Mouse (Mus musculus) ES-Bruce4 (cell line): ENCODE results near the gene Slc19a1. TPM values are rescaled to one million over a fixed set of nuclear protein-coding genes. Genes with fewer than 3 reads are reported as not detected.
A peak's percentile ranks its signal among the peaks of the same experiment; 100 is the strongest.

Experiments used
- H3K27ac ChIP-seq: 2 replicates; pipeline ENCODE4 v1.5.1; 2012; ENCODE audit warnings: low read length, inconsistent platforms; ENCODE audit not compliant: insufficient read depth
- H3K27me3 ChIP-seq: 2 replicates; pipeline ENCODE4 v1.6.1; 2012; ENCODE audit warnings: mild to moderate bottlenecking, low read length, inconsistent platforms; ENCODE audit not compliant: control insufficient read depth, poor library complexity, insufficient read depth, severe bottlenecking
- H3K36me3 ChIP-seq: 2 replicates; pipeline ENCODE4 v1.6.1; 2012; ENCODE audit warnings: inconsistent platforms, mild to moderate bottlenecking, low read length, moderate library complexity; ENCODE audit not compliant: control insufficient read depth, poor library complexity, insufficient read depth, severe bottlenecking
- H3K4me1 ChIP-seq: one replicate; pipeline ENCODE4 v1.8.1; 2011; ENCODE audit warnings: low read length; ENCODE audit not compliant: control insufficient read depth, insufficient read depth
- H3K4me3 ChIP-seq: 2 replicates; pipeline ENCODE4 v1.5.1; 2011; ENCODE audit warnings: low read depth, mild to moderate bottlenecking, low read length
- H3K9ac ChIP-seq: 2 replicates; pipeline ENCODE4 v1.6.1; 2012; ENCODE audit warnings: low read depth, mild to moderate bottlenecking, inconsistent platforms; ENCODE audit not compliant: poor library complexity, severe bottlenecking
- H3K9me3 ChIP-seq: replicated peaks from 2 replicates; pipeline ENCODE4 v1.6.1; 2012; ENCODE audit warnings: mild to moderate bottlenecking, low read length, inconsistent platforms; ENCODE audit not compliant: control insufficient read depth, poor library complexity, insufficient read depth, severe bottlenecking
- CTCF ChIP-seq: IDR thresholded peaks from one replicate; pipeline ENCODE4 v1.8.1; 2011; ENCODE audit warnings: low read depth, low read length
- EP300 ChIP-seq: IDR thresholded peaks from 2 replicates; pipeline ENCODE4 v1.6.1; 2011; ENCODE audit warnings: low read depth, low read length; ENCODE audit not compliant: insufficient read depth
- POLR2A ChIP-seq: IDR thresholded peaks from one replicate; pipeline ENCODE4 v1.8.1; 2011; ENCODE audit warnings: low read length; ENCODE audit not compliant: insufficient read depth
- polyA plus RNA-seq: library from polyadenylated mRNA; stranded (reverse); fragments of >200 nt; gene quantifications from 2 replicates; pipeline ENCODE4 v1.2.4, GENCODE M21; 2011; ENCODE audit warnings: low read depth; ENCODE audit not compliant: missing spikeins, insufficient read depth, insufficient read length

Gene Slc19a1
- polyA plus RNA-seq, 1 experiment, result 15.8 TPM

DNA sequence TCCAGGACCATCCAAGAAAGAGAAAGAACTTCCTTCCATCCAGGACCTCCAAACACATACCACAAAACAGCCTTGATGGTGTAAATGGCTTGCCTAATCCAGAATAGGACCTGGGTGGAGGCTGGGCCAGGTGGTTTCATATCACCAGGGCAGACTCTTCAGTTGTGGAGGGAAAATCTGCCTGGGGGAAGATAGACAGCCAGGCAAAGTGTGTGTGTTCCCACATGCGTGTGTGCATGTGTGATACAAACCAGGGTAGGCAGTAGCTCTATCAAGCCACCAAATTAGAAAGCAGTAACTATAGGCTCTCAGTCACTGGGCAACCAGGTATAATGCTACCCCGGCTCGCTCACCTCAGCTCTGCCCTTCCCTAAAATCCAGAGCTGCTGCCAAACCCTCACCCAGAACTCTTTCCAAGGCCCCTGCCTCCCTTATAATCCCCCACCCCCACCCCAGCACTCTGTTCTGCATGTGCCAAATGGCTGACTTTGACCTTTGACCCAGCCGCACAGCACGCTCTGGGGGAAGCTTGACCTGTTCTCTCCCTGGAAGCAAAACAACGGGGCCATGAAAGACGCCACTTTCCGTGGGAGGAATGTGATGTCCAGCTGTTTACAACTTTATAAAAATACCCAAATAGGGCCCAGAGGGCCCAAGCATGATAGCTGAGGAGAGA, 24.5 kb upstream of the Slc19a1 start:
- TF ChIP-seq EP300, result no peak
- TF ChIP-seq CTCF, result no peak
- TF ChIP-seq POLR2A, result no peak
- H3K27me3 ChIP-seq, result no peaks in the 10 kb centered on the region
- no peaks in the 10 kb centered on the region for H3K4me1 ChIP-seq
- no peaks in the 10 kb centered on the region for H3K9me3 ChIP-seq
- H3K27ac ChIP-seq, result no peak overlapping the region
- H3K4me3 ChIP-seq, result no peak overlapping the region
- no peaks in the 10 kb centered on the region for H3K36me3 ChIP-seq
- H3K9ac ChIP-seq, result peak overlapping the region; percentile 12; the same call in 1 of the 2 replicates

DNA sequence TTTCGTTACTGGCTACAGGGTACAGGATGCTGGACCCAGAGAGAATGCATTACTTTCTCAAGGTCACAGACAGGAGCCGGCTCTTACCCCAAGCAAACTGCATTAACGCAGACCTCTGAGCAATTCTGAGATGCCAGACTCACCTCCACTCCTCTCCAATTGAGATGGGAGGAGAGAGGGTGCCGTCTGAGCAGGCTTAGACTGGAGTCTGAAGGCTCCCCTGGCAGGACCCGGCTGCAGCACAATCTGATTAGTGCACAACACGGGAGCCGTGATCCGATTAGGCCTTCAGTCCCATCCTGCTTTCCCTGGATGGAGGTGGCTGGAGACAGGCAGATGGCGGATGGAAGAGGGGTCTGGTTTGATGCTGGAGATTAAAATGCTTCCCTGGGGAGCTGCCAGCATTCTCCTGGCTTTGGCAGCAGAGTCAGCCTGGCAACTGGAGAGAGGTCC, 23.9 kb upstream of the Slc19a1 start:
- Histone ChIP-seq H3K4me3 (peak overlapping the region; percentile 13; the same call in 1 of the 2 replicates), H3K36me3 (no peaks in the 10 kb centered on the region), H3K9me3 (no peaks in the 10 kb centered on the region), H3K4me1 (no peaks in the 10 kb centered on the region), H3K9ac (peak overlapping the region; percentile 12; the same call in 1 of the 2 replicates), H3K27ac (no peak overlapping the region), H3K27me3 (no peaks in the 10 kb centered on the region)
- no peak for TF ChIP-seq POLR2A
- no peak for TF ChIP-seq CTCF
- no peak for TF ChIP-seq EP300

DNA sequence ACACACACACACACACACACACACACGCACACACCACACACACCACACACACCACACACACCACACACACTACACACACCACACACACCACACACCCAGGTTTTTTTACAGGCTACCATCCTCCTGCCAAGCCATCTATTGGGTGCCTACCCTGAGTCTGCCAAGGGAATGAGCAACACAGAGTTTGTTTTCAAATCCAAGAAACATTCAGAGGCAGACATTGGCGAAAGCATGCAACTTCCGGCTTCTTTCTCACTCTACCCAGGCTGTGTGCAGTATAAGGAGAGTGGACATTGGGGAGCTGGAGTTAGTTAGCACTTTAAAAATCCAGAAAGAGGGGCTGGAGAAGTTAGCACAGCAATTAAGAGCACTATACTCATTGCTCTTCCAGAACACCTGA, 23.3 kb upstream of the Slc19a1 start:
- no peak overlapping the region for H3K9ac ChIP-seq
- no peak overlapping the region for H3K27ac ChIP-seq
- no peaks in the 10 kb centered on the region for H3K27me3 ChIP-seq
- no peaks in the 10 kb centered on the region for H3K4me1 ChIP-seq
- no peak for TF ChIP-seq EP300
- no peak for TF ChIP-seq POLR2A
- no peak for TF ChIP-seq CTCF
- no peak overlapping the region for H3K4me3 ChIP-seq
- no peaks in the 10 kb centered on the region for H3K36me3 ChIP-seq
- no peaks in the 10 kb centered on the region for H3K9me3 ChIP-seq

DNA sequence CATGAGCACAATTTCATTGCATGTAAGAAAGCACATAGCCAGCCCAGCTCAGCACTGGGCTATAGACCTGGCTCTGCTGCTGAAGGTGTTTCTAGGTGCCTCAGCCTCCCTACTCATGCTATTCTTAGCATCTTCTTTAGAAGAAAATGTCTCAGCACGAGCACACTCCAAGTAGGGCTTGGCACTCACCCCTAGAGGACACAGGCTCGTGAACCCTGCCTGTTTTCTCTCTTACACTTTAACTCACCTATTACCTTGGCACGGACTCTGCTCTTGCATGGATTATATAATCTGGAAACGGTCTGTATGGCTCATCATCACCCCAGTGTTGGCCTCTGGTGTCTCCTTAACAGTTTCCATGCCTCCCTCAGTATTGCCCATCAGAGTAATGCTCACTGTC, 20.4 kb upstream of the Slc19a1 start:
- Histone ChIP-seq H3K9ac (no peak overlapping the region), H3K27ac (no peak overlapping the region), H3K4me3 (no peak overlapping the region), H3K36me3 (no peaks in the 10 kb centered on the region), H3K4me1 (peaks cover 3% of the 10 kb centered on the region), H3K27me3 (no peaks in the 10 kb centered on the region), H3K9me3 (no peaks in the 10 kb centered on the region)
- TF ChIP-seq EP300, result no peak
- no peak for TF ChIP-seq CTCF
- TF ChIP-seq POLR2A, result no peak

DNA sequence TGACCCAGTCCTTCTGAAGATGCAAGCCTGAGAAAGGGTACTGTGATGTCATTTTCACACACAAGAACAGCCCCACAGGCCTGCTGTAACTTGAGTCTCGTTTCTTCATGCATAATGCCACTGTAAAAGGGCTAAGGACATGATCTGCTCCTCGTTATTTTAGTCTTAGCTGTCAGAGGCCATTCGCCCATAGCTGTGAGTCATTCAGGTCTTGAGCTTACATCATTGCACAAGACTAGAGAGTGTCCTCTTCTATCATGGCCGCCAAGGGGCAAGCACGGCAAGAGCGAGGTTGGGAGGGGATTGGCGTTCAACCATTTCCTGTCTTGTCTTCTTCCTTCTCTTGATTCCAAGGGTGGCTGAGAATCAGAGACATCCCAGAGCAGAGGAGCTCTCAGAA, 16.0 kb upstream of the Slc19a1 start:
- no peaks in the 10 kb centered on the region for H3K9me3 ChIP-seq
- H3K27me3 ChIP-seq, result no peaks in the 10 kb centered on the region
- H3K36me3 ChIP-seq, result no peaks in the 10 kb centered on the region
- no peak overlapping the region for H3K27ac ChIP-seq
- no peak for TF ChIP-seq POLR2A
- no peak for TF ChIP-seq EP300
- TF ChIP-seq CTCF, result no peak
- no peak overlapping the region for H3K4me3 ChIP-seq
- no peak overlapping the region for H3K9ac ChIP-seq
- H3K4me1 ChIP-seq, result peaks cover 5% of the 10 kb centered on the region

DNA sequence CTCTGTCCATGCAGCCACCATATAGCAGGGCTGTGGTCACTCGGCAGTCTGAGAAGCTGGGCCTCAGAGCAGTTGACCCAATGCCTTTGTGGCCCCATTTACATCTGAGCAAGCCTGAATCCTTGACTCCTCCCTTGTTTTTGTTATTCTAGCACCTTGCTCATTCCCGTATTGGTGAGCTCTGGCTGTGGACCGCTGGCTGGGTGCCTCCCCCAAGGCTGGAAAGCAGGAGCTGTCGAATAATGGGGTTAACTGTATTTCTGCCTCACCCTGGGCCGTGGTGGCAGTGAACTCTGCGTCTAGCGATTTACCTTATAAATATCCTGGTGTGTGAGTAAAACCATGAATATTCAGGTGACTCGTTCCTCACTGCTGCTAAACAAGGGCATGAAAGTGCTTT, 15.5 kb upstream of the Slc19a1 start:
- no peak overlapping the region for H3K4me3 ChIP-seq
- peaks cover 5% of the 10 kb centered on the region for H3K4me1 ChIP-seq
- H3K9ac ChIP-seq, result no peak overlapping the region
- TF ChIP-seq CTCF (no peak), EP300 (peak; percentile 55; the same call in 1 of the 2 replicates)
- H3K27me3 ChIP-seq, result no peaks in the 10 kb centered on the region
- H3K36me3 ChIP-seq, result no peaks in the 10 kb centered on the region
- no peak overlapping the region for H3K27ac ChIP-seq
- H3K9me3 ChIP-seq, result no peaks in the 10 kb centered on the region
